Mouse (Mus musculus) heart, postnatal 25 days (tissue): ENCODE data around the gene Grip1. TPM values are rescaled to one million over a fixed set of nuclear protein-coding genes. Genes with fewer than 3 reads are reported as not detected.
"Not testable (repeated sequence)": the region's sequence is repeated elsewhere in the genome, so short reads cannot be mapped to it uniquely, and the experiment has no call there.

ENCODE experiments used
- DNase-seq: peaks from one replicate; pipeline ENCODE4 v3.0.0; 2022; ENCODE audit warnings: low spot score
- intact Hi-C: fragments of 180-260 bp; cut with DNase I; formaldehyde crosslinking; loops from one replicate; pipeline ENCODE4 v1.15.1; 2025
- total RNA-seq, 2 experiments: library from RNA; stranded (reverse); gene quantifications; 2 replicates each; pipeline ENCODE4 v1.2.3; 2021

Grip1 gene
- total RNA-seq, 2 experiments from 2014 or later: 0.61 to 0.62 TPM

DNA sequence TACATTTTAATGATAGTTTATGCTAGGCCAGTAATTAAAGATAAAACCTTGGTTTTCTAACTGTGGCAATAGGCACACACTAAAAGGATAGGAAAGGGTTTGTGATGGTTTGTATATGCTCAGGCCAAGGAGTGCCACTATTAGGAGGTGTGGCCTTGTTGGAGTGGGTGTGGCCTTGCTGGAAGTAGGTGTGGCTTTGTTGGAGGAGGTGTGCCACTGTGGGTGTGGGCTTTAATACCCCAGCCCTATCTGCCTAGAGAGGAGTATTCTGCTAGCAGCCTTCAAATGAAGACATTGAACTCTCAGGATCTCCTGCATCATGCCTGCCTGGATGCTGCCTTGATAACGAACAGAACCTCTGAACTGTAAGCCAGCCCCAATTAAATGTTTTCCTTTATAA lies 647.2 kb downstream of the Grip1 start:
- intact Hi-C loops: no loop called here

DNA sequence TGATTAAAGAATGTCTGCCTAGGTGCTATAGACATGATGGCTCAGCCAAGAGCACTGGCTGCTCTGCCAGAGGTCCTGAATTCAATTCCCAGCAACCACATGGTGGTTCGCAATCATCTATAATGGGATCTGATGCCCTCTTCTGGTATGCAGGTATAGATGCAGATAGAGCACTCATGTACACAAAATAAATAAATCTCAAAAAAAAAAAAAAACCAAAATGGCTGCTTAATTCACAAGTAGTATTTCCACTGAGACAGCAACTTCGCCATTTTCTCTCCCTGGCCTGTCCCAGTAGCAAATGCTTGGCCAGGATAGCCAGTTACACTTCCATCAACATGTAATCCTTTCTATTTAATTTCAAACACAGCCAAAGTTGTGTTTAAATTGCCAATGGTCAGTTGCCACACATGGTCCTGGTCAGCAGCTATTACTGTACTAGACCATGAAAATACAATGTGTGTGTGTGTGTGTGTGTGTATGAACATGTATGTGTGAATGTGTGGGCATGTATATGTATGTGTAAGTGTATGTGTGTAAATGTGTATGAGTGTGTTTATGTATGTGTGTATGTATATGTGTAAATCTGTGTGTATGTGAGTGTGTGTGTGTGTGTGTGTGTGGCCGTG lies 658.2 kb downstream of the Grip1 start:
- intact Hi-C loops: loop anchor here (5.0 kb wide), 1 partner anchor 95 kb away; no protein-coding TSS in a partner anchor
- no peak for DNase-seq

More for the DNA sequence above, 647.2 kb downstream of the Grip1 start:
- DNase-seq: no peak

DNA sequence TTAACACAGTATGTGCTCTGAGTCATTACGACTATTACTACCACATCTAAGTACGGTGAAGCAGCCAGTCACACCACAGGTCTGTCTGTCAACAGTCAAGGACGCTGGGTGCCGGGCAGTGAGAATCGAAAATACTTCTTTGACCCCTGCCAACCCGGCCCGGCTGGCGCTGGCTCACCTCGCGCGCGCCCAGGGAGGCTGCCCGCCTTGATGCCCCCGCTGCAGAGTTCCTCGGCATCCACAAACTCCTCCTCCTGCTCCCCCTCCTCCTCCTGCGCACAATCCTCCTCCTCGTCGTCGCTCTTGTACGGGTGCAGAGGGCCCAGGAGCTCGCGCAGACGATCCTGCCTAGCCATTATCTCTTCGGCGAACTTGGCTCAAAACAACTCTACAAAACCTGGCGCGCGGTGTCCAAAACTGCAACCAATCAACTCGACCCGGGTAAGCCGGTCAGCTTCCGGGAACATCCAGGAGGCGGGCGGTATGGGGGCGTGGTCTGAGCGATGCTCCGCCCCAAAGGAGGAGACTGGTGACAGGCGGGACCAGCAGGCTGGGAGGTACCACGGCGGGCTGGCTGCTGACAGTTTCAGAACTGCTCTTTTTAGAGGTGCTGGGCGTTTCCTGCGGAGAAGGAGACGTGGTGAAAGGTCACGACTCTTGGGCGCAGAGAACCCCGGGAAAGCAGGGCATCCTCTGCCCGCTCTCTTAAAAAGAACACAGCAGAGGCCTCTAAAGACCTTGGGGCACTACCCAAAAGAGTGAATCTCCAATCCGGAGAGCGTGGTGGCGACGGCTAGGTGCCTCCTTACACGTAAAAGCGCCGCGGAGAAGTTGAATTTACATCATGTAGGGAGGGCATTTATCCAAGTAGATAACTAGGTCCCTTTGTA lies 659.1 kb downstream of the Grip1 start, which contains the start of gene Helb:
Helb (minus strand) TSS at position 481 of the 890 bp plus-strand sequence.
- intact Hi-C loops: loop anchor here (5.0 kb wide), 1 partner anchor 95 kb away; no protein-coding TSS in a partner anchor

DNA sequence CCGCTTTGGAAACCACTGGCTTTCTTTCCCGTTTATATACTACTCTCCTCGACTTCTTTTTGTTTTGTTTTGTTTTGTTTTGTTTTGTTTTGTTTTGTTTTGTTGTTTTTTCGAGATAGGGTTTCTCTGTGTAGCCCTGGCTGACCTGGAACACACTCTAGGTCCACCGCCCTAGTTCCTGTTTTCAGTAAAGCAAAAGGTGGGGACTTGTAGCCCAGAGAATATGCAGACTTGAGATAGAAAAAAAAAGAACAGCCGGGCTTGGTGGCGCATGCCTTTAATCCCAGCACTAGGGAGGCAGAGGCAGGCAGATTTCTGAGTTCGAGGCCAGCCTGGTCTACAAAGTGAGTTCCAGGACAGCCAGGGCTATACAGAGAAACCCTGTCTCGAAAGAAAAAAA lies 659.9 kb downstream of the Grip1 start:
- intact Hi-C loops: loop anchor here (5.0 kb wide), 1 partner anchor 94 kb away; no protein-coding TSS in a partner anchor
- DNase-seq: not testable (repeated sequence)

More for the DNA sequence above, 659.1 kb downstream of the Grip1 start, which contains the start of gene Helb:
- DNase-seq: peak; percentile 96

DNA sequence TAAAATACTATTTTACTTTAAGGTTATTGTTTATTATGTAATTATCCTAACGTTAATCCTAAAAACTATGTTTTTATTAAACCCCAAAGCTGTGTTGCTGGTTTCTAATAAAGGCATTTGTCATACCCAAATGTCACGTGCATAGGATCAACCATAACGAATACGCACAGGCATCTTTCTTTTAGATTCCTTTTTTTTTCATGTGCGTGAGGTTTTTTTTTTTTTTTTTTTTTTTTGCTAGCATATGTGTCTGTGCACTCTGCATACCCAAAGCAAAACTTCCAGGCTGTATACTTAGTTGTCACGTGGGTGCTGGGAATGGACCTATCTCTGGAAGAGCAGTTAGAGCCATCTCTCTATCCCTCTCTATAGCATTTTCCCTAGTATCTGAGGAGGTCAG lies 660.4 kb downstream of the Grip1 start:
- intact Hi-C loops: loop anchor here (5.0 kb wide), 1 partner anchor 93 kb away; no protein-coding TSS in a partner anchor
- no peak for DNase-seq

DNA sequence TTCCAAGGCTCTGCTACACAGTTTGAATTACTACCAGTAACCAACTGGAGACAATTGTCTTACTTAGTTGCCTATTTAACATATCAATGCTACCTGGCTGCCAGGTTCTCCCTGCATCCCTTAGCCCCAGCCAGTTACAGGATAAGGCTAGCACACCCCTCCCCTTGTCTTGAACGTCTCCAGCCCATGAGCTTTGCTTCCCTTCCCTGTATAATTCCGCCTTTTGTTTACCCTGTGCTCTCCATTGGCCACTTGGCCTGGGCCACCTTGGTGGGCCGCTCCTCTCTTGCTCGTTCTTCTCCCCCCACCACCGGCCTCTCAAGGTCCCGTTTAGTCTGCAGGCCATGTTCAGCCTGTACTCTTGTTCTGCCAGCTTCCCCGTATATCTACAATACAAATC lies 660.9 kb downstream of the Grip1 start:
- DNase-seq: no peak
- intact Hi-C loops: loop anchor here (5.0 kb wide), 1 partner anchor 93 kb away; no protein-coding TSS in a partner anchor

DNA sequence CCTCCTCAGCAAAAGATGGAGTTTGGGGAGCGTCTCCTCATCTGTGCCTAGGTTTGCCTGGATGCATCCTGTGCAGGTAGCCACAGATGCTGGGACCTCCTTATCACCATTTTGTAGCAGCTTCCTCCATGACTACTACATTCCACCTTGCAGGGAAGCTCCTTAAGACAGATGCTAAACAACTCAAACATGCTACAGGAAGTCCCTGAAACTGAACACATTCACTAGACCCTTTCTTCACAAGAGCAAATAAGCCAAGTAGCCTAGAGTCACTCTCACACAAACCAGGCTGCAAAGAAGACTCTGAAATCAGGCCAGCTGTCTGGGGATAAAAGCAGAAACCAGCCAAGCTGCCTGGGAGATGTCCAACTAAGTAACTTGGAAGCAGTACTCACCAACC lies 661.6 kb downstream of the Grip1 start:
- DNase-seq: no peak
- intact Hi-C loops: no loop called here

DNA sequence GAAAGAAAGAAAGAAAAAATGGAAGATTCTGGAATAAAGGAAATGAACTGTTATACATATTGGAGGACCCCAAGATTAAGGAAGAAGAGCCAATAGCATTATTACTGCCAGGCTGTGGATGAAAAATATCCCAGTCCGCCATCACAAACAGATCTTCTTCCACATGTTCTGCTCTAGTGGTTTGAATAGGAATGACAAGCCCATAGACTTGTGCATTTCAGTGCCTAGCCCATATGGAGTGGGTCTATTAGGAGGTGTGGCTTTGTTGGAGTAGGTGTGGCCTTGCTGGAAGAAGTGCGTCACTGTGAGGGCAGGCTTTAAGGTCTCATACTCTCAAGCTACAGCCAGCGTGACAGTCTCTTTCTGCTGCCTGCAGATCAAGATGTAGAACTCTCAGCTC lies 670.1 kb downstream of the Grip1 start:
- DNase-seq: no peak
- intact Hi-C loops: loop anchor here (2.0 kb wide), 2 partner anchors 59 to 321 kb away; no protein-coding TSS in a partner anchor

DNA sequence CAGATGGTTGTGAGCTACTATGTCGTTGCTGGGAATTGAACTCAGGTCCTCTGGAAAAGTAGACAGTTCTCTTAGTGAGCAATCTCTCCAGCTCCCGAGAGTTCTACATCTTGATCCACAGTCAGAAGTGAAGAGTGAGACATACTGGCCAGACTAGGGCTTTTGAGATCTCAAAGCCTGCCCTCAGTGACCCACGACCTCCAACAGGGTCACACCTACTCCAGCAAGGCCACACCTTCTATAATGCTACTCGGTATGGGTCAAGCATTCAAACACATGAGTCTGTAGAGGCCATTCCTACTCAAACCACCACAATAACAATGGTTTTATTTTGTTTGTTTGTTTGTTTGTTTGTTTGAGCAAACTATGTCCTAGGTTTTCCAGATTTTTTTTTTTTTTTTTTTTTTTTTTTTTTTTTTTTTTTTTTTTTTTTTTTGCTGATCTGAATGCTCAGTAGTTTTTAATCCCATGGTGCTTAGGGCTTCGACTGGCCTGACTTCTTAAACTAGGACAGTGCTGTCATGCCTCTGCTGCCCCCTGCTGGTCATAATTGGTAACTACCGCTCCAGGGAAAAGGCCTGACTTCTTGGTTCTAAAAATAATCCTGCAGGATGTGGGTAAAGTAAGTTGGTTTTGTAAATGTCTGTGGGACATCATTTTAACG lies 671.3 kb downstream of the Grip1 start:
- DNase-seq: peak; percentile 50
- intact Hi-C loops: loop anchor here (2.0 to 5.0 kb wide), 4 partner anchors 60 to 478 kb away; no protein-coding TSS in a partner anchor

DNA sequence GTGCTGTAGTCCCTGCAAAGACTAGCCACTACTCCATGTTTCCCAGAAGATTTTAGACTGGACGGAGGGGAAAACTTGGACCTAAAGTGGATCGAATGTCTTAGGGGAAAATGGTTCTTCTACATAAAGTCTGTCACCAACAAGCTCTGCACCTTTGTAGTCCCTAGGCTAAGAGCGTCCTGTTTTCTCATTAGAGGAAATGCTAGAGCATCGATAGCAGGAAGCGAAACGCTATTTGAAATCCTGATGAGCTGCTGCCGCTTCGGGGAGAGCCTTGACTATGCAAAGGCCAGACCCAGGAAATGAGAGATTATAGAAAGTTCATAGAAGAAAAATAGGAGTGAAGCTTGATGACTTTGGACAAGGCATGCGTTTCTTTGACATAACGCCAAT lies 671.8 kb downstream of the Grip1 start:
- DNase-seq: no peak
- intact Hi-C loops: loop anchor here (2.0 to 5.0 kb wide), 4 partner anchors 61 to 478 kb away; no protein-coding TSS in a partner anchor

DNA sequence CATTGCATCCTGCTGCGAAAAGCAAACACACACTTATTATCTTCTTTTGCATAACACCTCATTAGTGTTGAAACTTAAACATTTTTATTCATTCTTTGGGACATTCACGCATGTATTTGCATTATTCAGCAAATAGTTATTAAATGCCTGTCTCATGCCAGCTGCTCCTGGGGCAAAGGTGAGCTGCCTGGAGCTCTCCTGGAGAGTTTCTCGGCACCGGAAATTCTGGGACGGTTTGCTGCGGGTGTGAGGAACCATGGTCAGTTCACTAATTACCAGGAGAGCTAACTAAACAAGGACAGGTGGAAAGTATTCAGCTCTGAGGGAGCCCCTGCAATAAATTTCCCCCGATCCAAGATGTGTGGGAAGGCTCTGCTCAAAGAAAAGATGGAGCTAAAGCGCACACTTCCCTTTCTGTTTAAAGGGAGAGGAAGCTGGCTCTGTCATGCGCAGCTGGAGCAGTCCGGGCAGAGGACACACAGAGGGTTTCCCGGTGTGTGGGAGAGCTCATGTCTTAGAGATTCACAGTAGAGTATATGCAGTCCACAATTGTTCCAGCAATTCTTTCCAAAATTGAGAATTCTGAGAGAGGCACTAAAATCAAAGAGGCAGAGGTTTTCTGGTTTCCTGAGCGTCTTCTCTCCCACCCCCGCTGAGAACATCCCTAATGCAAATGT lies 675.1 kb downstream of the Grip1 start:
- intact Hi-C loops: loop anchor here (5.0 kb wide), 2 partner anchors 241 to 481 kb away; no protein-coding TSS in a partner anchor
- DNase-seq: no peak

DNA sequence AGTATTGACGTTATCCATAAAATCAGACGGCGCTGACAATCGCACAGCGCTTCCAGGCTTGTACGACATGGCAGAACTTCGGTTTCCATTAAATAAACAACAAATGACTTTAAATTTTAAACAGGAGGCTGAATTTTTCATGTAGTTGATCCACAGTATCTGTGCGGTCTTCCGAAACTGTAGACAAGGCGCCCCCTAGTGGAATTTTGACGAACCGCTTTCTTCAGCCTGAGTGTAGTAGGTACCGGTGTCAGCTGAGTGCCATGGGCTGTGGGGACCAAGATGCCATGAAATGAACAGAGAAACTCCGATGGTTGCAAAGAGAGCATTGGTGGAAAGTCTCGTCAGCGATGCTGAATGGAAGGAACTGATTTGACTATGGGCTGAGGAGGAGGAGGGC lies 677.0 kb downstream of the Grip1 start:
- intact Hi-C loops: no loop called here
- DNase-seq: no peak

DNA sequence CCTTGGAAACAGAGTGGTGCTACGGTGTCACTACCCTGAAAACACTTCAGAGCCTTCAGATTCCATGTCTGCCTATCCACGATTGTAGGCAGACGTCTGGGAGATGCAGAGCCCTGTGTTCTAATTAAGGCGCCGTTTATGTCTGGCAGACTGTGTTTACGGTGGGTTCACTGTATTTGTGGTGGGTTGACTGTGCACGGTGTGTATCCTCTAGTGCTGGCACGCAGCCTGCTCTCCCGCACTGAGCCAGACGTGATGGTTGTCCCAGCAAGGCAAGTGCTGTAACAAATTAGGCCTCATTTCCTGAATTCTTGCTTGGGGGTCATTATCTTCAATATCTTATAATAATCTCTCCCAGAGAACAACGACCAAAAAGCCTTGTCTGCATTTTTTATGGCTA lies 680.1 kb downstream of the Grip1 start:
- intact Hi-C loops: no loop called here

DNA sequence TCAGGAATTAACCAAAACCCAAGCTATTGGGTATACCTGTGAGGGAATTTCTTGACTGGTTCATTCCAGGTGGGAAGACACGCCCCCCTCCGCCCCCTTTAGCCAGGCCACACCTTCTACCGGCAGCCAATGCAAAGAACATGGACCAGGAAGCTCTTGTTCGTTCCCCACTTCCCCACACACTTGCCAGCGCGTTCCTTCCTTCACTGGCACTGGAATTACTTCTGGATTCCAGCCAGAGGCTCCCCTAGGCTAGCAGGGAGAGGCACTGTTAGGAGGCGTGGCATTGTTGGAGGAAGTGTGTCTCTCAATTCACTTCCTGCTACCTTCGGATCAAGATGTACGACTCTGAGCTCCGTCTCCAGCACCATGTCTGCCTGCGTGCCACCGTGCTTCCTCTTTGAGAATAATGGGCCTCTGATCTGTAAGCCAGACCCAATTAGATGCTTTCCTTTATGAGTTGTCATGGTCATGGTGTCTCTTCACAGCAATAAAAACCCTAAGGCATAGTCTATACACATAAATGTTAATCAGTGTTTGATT lies 682.5 kb downstream of the Grip1 start:
- DNase-seq: no peak
- intact Hi-C loops: no loop called here

More for the DNA sequence above, 680.1 kb downstream of the Grip1 start:
- no peak for DNase-seq

Other genes starting within 250 kb of the Grip1 start
- 10 to 100 TPM; 35.6 to 42.8 TPM for gene Cand1, start 213.8 kb upstream of the Grip1 start, total RNA-seq